Comparison of ENCODE assay signal across 27 mouse cellular contexts in genomic region chr15:89143134-89143533, GRCm38 (mm10). TPM values are rescaled to one million over a fixed set of nuclear protein-coding genes. Genes with fewer than 3 reads are reported as not detected.
"Had no signal": no experiment of that assay in that cellular context is flagged by ENCODE, and none has a peak within 500 bp of the region (broad histone marks: within the 10 kb centered on the region; RNA-seq: fewer than 3 reads in every experiment).

No protein-coding gene starts in this region.

- H3K36me3 ChIP-seq: embryonic facial prominence, embryonic 12.5 days; embryonic facial prominence, embryonic 13.5 days; embryonic facial prominence, embryonic 15.5 days had no signal

- H3K4me3 ChIP-seq: embryonic facial prominence, embryonic 10.5 days; embryonic facial prominence, embryonic 12.5 days; embryonic facial prominence, embryonic 13.5 days; embryonic facial prominence, embryonic 15.5 days; erythroblast, embryonic 14.5 days; forebrain, embryonic 10.5 days; forebrain, embryonic 12.5 days; forebrain, embryonic 13.5 days; forebrain, embryonic 15.5 days; gastrocnemius, adult 2 months; heart, adult 2 months had no signal

- ATAC-seq: forebrain, embryonic 13.5 days; forebrain, embryonic 14.5 days; forebrain, embryonic 15.5 days; forebrain, embryonic 16.5 days; forebrain, postnatal 0 days had no signal

- H3K9ac ChIP-seq: embryonic facial prominence, embryonic 12.5 days; embryonic facial prominence, embryonic 13.5 days; embryonic facial prominence, embryonic 15.5 days; forebrain, embryonic 12.5 days; forebrain, embryonic 13.5 days; forebrain, embryonic 15.5 days; forebrain, postnatal 0 days had no signal

- H3K27ac ChIP-seq: embryonic facial prominence, embryonic 10.5 days; embryonic facial prominence, embryonic 12.5 days; embryonic facial prominence, embryonic 13.5 days; embryonic facial prominence, embryonic 15.5 days; forebrain, embryonic 10.5 days; forebrain, embryonic 12.5 days; forebrain, embryonic 13.5 days; forebrain, embryonic 15.5 days; gastrocnemius, adult 2 months; heart, adult 2 months had no signal

- H3K4me2 ChIP-seq: embryonic facial prominence, embryonic 12.5 days; embryonic facial prominence, embryonic 13.5 days; embryonic facial prominence, embryonic 15.5 days; forebrain, embryonic 12.5 days; forebrain, embryonic 13.5 days; forebrain, embryonic 15.5 days had no signal

- H3K9me3 ChIP-seq: embryonic facial prominence, embryonic 10.5 days; embryonic facial prominence, embryonic 12.5 days; embryonic facial prominence, embryonic 13.5 days; embryonic facial prominence, embryonic 15.5 days; forebrain, embryonic 10.5 days; forebrain, embryonic 12.5 days; forebrain, embryonic 13.5 days; forebrain, embryonic 15.5 days had no signal

- DNase-seq: cerebellum, adult 8-10 months; cerebellum, adult 9-10 months; cerebellum, adult 9-11 months; cerebellum, postnatal 10 days; cerebellum, postnatal 14 days; cerebellum, postnatal 25 days; cerebellum, postnatal 36 days; embryo, embryonic 11 days; forebrain, postnatal 0 days; gastrocnemius, adult 2 months; gastrocnemius, postnatal 10 days; gastrocnemius, postnatal 14 days; gastrocnemius, postnatal 25 days; gastrocnemius, postnatal 36 days; heart, adult 18-20 months; heart, adult 2 months had no signal

RNA-seq across cellular contexts. Expression of gene Mapk11, which starts 6.3 kb away (rescaled TPM):
- polyA plus RNA-seq: erythroblast, embryonic 14.5 days had no signal
